Mouse (Mus musculus) brain, embryonic 14.5 days (tissue): ENCODE measurements around the gene Gm20741.

Experiments used
- CTCF ChIP-seq: fragments of 200-500 bp; IDR thresholded peaks from 2 replicates; pipeline ENCODE4 v1.5.1; 2012; ENCODE audit warnings: inconsistent platforms, mild to moderate bottlenecking, moderate library complexity, borderline replicate concordance; ENCODE audit not compliant: insufficient read depth, insufficient read length; ENCODE audit errors: extremely low read depth
- POLR2A ChIP-seq: fragments of 200-500 bp; IDR thresholded peaks from 2 replicates; pipeline ENCODE4 v1.6.1; 2012; ENCODE audit warnings: mild to moderate bottlenecking, inconsistent platforms, borderline replicate concordance; ENCODE audit not compliant: poor library complexity, insufficient read depth, insufficient read length, severe bottlenecking; ENCODE audit errors: extremely low read depth

DNA sequence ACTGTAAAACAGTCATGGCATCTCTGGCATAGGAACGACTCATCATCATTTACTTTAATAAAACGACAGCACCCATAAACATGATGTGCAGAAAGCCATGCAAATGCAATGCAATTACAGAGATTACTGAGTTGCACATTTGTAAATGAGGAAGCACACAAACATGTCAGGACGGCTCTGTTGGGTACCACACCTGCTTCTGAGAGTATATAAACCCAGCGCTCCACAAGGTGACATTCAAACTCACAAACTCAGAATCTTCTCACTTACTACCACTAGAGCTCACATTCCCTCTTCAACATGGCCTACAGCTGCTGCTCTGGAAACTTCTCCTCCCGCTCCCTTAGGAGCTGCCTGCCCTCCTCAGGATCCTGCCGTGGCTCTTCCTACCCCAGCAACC, 34.4 kb downstream of the Gm20741 start, which contains the start of gene Gm5965:
- TF ChIP-seq CTCF (no peak), POLR2A (no peak)
